Mouse (Mus musculus): ENCODE data around the gene Gng12. TPM values are rescaled to one million over a fixed set of nuclear protein-coding genes. Genes with fewer than 3 reads are reported as not detected.
"Not testable (repeated sequence)": the region's sequence is repeated elsewhere in the genome, so short reads cannot be mapped to it uniquely, and the experiment has no call there.

Gng12 gene
- polyA plus RNA-seq, 1 experiment from 2014 or later = 50.3 TPM

DNA sequence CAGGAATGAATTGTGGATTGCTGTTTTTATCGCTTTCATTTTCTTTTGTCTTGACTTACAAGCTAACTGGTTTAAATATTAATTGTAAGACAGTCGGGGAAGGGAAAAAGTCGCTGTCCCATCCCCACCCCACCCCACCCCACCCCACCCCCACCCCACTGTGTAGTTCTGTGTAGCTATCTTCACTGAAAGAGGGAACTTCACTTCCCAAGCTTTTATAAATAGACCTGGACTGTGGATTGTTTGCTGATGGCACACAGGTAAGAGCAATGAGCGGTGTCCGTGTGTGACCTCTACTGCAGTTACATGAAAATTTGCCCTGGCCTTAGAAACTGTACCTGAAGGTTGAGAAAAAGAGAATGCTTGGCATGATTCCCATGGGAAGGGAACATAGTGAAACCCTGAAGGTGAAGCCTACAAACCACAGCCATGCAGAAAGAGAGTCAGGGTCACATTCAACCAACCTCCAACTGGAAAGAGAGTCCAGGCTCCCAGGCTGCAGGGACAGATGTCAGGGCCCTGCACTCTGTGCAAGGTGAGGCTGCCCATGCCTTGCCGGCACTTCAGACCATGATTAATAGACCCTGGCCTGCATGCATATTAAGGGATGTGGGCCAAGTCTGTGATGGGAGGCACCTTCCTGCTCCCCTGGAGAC lies 117.2 kb downstream of the Gng12 start:
- H3K27ac ChIP-seq (replicated peaks) = no peak overlapping the region
- DNase-seq (ENCODE audit: low spot score) = no peak
- no peaks in the 10 kb centered on the region for H3K36me3 ChIP-seq
- H3K27me3 ChIP-seq (ENCODE audit: low read depth, poor library complexity, severe bottlenecking) = no peaks in the 10 kb centered on the region
- peaks cover 4% of the 10 kb centered on the region; the same call in 1 of the 2 replicates for H3K4me1 ChIP-seq
- H3K9me3 ChIP-seq (replicated peaks) = no peaks in the 10 kb centered on the region
- WGBS = 93% methylated on average over 6 of the region's 6 CpGs
- no peak overlapping the region for H3K4me3 ChIP-seq

DNA sequence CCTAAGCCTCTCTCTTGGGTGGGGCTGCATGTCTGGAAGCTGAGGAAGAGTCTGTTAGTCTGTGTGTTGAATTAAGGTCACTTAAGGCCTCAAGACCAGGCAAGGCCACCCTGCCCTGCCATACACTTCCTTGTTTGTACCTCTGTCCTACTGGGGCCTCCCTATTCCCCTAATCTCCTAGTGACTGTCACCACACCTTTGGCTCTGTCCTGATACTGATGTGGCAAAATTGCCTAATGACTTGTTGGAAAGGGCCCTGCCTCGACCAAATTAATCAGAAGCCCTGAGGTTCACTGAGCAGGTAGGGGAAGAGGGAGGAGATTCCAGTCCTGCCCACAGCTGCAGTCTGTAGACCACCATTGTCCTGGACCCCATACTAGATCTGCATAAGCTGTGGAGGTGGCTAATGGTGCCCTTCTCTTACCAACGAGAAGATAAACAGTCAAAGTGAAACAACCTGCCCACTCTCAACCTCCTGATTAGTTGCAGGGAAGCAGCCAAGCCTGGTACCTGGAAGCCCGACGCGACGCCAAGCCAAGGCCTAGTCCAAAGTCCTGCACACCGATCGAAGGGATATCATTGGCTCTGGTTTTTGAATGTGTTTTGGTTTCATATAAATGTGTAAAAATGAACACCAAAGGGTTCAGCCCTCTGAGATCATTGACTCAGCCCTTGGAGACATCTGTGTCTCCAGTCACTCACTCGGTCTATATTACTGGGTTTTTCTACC lies 117.9 kb downstream of the Gng12 start:
- DNase-seq (ENCODE audit: low spot score) = no peak
- Histone ChIP-seq H3K9me3 (replicated peaks) (no peaks in the 10 kb centered on the region), H3K4me3 (no peak overlapping the region)

DNA sequence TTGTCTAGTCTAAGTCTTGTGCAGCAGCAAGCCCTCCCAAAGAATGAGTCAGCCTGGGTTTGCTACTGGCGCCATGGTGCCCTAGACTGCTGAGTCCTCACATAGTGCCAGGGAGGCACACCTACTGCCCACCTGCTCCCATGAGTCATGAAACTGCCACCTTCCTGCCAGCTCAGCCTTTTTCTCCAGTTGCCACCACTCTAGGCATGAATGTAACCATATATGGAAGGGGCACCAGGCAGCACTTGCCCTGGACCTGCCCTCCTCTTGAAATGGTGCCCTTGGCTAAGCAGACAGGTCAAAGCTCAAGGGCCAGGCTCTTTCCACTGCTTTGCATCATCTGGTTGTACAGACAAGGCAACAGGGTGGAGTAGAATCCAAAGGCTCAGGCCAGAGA lies 118.5 kb downstream of the Gng12 start:
- DNase-seq (ENCODE audit: low spot score) = no peak
- H3K9me3 ChIP-seq (replicated peaks) = no peaks in the 10 kb centered on the region

More for the DNA sequence above, 117.9 kb downstream of the Gng12 start:
- Histone ChIP-seq H3K27me3 (ENCODE audit: low read depth, poor library complexity, severe bottlenecking) (no peaks in the 10 kb centered on the region), H3K4me1 (peaks cover 4% of the 10 kb centered on the region; the same call in 1 of the 2 replicates), H3K27ac (replicated peaks) (no peak overlapping the region), H3K36me3 (no peaks in the 10 kb centered on the region)
- 89% methylated on average over 9 of the region's 9 CpGs for WGBS

DNA sequence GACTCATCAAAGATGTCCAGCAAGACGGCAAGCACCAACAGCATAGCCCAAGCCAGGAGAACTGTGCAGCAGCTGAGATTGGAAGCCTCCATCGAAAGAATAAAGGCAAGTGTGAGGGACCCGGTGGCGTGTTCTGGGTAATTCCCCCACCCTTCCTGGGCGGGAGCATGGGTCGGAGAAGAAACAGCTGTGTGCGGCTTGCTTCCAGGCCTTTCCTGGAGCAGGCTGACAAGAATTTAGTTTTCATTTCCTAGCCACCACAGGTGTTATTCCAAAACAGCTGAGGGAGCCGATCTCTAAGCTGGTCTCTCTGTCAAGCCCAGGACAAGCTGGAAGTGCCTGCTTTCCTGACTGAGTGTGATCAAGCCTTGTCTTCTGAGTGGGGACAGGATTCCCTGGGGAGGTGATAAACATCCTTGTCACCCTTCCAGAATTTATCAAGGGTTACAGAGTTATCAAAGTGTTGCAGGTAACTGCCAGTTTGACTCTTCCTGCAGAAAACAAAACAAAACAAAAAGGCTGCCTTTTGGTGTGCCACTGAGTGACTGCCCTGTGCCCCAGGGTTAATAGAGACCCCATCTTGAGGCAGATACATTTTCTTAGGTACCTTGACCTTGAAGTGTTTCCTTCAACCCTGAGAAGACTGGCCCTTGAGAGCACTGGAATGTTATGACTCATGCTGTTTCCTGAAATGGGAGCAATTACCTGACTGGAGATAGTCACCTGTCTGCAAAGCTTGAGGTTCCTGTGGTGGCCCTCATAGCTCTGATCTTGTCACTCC lies 119.7 kb downstream of the Gng12 start:
- H3K36me3 ChIP-seq = no peaks in the 10 kb centered on the region
- H3K9me3 ChIP-seq (replicated peaks) = no peaks in the 10 kb centered on the region
- H3K27ac ChIP-seq (replicated peaks) = no peak overlapping the region
- WGBS = 87% methylated on average over 8 of the region's 8 CpGs
- H3K4me3 ChIP-seq = no peak overlapping the region
- no peaks in the 10 kb centered on the region for H3K27me3 ChIP-seq (ENCODE audit: low read depth, poor library complexity, severe bottlenecking)
- no peaks in the 10 kb centered on the region for H3K4me1 ChIP-seq
- DNase-seq (ENCODE audit: low spot score) = no peak

More for the DNA sequence above, 118.5 kb downstream of the Gng12 start:
- WGBS = 90% methylated on average over 1 of the region's 1 CpGs
- H3K36me3 ChIP-seq = no peaks in the 10 kb centered on the region
- H3K27ac ChIP-seq (replicated peaks) = no peak overlapping the region
- no peaks in the 10 kb centered on the region for H3K27me3 ChIP-seq (ENCODE audit: low read depth, poor library complexity, severe bottlenecking)
- peaks cover 4% of the 10 kb centered on the region; the same call in 1 of the 2 replicates for H3K4me1 ChIP-seq
- H3K4me3 ChIP-seq = no peak overlapping the region

DNA sequence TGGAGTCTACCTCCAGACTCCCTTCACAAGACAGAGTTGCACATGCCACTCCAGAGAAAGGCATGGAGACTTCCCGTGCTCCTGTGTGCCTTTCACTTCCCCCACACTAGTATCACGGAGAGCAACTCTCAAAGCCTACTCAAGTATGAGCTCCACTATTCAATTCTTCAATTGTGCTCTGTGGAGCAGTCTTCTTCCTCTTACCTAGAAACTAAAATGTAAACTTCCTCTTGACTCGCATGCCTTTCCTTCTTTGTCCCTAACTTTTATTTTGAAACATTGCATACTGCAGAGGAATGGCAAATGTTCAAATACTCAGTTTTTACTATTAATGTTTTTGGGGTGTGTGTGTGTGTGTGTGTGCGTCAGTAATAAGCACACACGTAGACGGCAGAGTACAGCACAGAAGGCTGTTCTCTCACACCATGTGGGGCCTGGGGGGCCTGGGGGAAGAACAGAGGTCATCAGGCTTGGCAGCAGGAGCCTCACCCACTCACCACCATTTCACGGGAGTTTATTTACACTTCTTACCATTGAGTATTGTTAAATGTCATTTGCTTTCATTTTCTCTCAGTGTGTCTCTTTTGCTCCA lies 120.4 kb downstream of the Gng12 start:
- H3K36me3 ChIP-seq = no peaks in the 10 kb centered on the region
- WGBS = 81% methylated on average over 7 of the region's 7 CpGs
- no peak overlapping the region for H3K4me3 ChIP-seq
- no peaks in the 10 kb centered on the region for H3K4me1 ChIP-seq
- DNase-seq (ENCODE audit: low spot score) = no peak
- H3K27ac ChIP-seq (replicated peaks) = no peak overlapping the region
- no peaks in the 10 kb centered on the region for H3K9me3 ChIP-seq (replicated peaks)
- H3K27me3 ChIP-seq (ENCODE audit: low read depth, poor library complexity, severe bottlenecking) = no peaks in the 10 kb centered on the region

DNA sequence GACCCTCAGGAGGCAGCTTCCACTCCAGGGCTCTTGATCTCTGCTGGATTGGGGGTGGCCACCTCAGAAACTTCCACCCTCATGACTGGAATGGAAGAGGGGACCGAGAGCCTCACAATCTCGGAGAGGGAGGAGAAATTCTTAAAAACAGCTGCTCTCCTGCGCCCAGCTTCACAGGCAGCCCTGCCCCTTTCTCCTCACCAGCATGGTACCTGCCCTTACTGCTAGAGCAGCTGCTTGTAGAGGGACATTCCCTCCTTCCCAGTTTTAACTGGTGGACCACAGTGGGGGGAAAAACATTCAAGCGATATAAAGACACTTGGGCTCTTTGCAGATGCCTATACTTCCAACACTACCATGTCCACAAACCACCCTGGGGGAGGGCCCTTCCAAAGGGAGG lies 122.2 kb downstream of the Gng12 start:
- no peak for DNase-seq (ENCODE audit: low spot score)
- Histone ChIP-seq H3K27ac (replicated peaks) (no peak overlapping the region), H3K36me3 (no peaks in the 10 kb centered on the region), H3K27me3 (ENCODE audit: low read depth, poor library complexity, severe bottlenecking) (no peaks in the 10 kb centered on the region), H3K4me3 (no peak overlapping the region), H3K4me1 (no peaks in the 10 kb centered on the region), H3K9me3 (replicated peaks) (no peaks in the 10 kb centered on the region)
- 72% methylated on average over 4 of the region's 4 CpGs for WGBS

DNA sequence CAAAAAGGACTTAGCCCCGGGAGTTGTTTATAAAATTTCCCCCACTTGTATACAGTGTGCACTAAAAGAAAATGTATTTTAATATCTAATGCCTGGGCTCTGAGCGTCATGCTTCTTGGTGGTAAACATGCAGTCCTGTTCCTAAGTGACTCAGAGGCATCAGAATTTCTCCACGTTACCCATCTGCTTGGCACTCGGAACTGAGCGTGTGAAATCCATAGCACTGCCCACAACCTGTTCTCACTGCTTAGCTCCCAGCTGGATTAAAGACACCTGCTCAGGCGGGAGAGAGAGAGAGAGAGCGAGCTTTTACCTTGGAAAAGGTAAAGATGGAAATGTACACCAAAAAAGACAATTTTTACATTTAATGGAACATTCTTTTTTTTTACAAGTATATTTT lies 122.8 kb downstream of the Gng12 start:
- H3K4me1 ChIP-seq; DNase-seq (ENCODE audit: low spot score); H3K27ac ChIP-seq (replicated peaks); H3K36me3 ChIP-seq; H3K4me3 ChIP-seq; H3K9me3 ChIP-seq (replicated peaks); H3K27me3 ChIP-seq (ENCODE audit: low read depth, poor library complexity, severe bottlenecking): not testable (repeated sequence)
- 87% methylated on average over 7 of the region's 7 CpGs for WGBS

DNA sequence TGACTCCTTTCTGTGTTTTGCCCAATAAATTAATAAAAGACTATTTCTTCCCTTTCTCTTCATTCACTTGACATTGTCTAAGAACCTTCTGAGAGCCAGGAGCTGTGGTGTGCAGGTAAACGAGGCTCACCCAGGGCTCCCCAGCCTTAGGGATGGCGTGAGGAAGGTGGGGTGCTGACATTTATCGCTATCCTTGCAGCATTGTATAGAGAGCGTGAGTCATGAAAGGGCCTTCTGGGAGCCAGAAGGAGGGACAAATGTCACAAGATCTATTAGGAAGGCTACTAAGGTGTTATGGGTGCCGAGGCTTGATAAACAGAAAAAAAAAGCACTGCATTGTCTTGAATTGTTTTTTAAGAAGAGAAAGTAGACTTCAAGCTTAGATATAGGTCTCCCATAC lies 125.1 kb downstream of the Gng12 start:
- Histone ChIP-seq H3K27me3 (ENCODE audit: low read depth, poor library complexity, severe bottlenecking) (no peaks in the 10 kb centered on the region), H3K36me3 (no peaks in the 10 kb centered on the region), H3K27ac (replicated peaks) (no peak overlapping the region), H3K9me3 (replicated peaks) (no peaks in the 10 kb centered on the region), H3K4me3 (no peak overlapping the region), H3K4me1 (no peaks in the 10 kb centered on the region)
- 86% methylated on average over 5 of the region's 5 CpGs for WGBS
- DNase-seq (ENCODE audit: low spot score) = no peak

DNA sequence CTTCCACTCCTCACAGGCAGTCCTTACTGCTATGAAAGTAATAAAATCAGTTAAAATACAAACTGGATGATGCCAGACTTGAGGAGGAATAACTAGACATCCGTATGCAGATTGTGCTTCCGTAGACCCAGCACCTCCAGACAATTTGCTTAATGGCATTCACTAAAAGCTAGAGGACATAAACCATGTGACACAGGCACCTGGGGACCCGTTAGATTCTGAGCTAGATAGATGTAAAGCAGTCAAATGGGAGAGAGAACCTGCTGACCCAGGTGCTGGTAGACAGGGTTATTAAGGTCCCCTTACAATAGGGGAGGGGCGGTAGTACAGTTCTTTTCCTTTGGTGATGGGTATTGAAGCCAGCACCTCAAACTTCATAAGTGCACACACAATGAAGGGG lies 127.5 kb downstream of the Gng12 start:
- peaks cover 20% of the 10 kb centered on the region for H3K27me3 ChIP-seq (ENCODE audit: low read depth, poor library complexity, severe bottlenecking)
- no peaks in the 10 kb centered on the region for H3K36me3 ChIP-seq
- H3K4me3 ChIP-seq = no peak overlapping the region
- WGBS = 85% methylated on average over 4 of the region's 4 CpGs
- no peaks in the 10 kb centered on the region for H3K9me3 ChIP-seq (replicated peaks)
- H3K27ac ChIP-seq (replicated peaks) = no peak overlapping the region
- no peak for DNase-seq (ENCODE audit: low spot score)
- H3K4me1 ChIP-seq = no peaks in the 10 kb centered on the region

DNA sequence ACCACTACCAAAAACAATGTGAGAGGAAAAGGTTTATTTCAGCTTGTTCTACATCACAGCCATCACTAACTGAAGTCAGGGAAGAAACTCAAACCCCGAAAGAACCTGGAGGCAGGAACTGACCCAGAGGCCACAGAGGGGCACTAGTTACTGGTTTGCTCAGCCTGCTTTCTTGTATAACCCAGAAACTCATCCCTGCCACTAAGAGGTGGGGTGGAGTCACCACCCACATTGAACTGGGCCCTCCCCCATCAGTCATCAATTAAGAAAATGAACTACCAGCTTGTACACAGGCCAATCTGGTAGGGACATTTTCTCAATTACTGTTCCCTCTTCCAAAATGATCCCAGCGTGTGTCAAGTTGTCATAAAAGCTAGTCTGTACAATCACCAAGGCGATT lies 130.5 kb downstream of the Gng12 start:
- WGBS = 76% methylated on average over 3 of the region's 3 CpGs
- H3K27ac ChIP-seq (replicated peaks) = no peak overlapping the region
- H3K27me3 ChIP-seq (ENCODE audit: low read depth, poor library complexity, severe bottlenecking) = peaks cover 46% of the 10 kb centered on the region
- peaks cover 17% of the 10 kb centered on the region for H3K4me1 ChIP-seq
- H3K36me3 ChIP-seq = no peaks in the 10 kb centered on the region
- no peaks in the 10 kb centered on the region for H3K9me3 ChIP-seq (replicated peaks)
- DNase-seq (ENCODE audit: low spot score) = no peak
- H3K4me3 ChIP-seq = no peak overlapping the region

DNA sequence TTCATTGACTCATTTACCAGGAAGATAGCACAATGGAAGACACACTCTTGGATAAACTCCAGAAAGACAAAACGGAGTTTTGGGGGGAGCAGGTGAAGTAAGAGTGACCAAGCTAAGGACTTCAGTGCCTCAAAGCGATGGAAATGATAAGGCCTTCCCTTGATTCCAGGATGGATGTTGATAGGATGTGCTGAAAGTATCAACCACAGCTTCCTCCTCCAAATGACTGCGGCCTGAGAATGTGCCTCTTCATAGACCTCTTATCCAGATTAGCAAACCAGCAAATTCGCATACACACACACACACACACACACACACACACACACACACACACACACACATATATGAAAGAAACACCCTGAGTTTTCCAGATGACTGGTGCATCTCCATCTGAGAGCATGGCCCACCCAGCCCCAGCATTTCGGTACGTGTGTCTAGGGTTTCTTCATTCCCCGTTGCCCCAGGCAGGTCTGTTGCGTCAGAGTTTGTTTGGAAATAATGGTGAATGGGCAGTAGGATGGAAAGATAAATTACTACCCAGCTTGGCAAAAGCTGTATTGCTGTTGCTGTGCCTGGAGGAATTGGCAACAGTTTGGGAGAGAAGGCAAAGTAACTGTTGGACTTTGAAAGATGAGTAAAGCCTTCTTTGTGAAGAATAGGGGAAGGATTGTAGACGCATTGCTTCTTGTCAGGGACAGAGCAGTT lies 131.4 kb downstream of the Gng12 start:
- Histone ChIP-seq H3K27ac (replicated peaks) (no peak overlapping the region), H3K4me3 (no peak overlapping the region), H3K4me1 (peaks cover 17% of the 10 kb centered on the region), H3K36me3 (no peaks in the 10 kb centered on the region), H3K9me3 (replicated peaks) (no peaks in the 10 kb centered on the region), H3K27me3 (ENCODE audit: low read depth, poor library complexity, severe bottlenecking) (peaks cover 52% of the 10 kb centered on the region)
- DNase-seq (ENCODE audit: low spot score) = no peak
- WGBS = 86% methylated on average over 9 of the region's 9 CpGs

DNA sequence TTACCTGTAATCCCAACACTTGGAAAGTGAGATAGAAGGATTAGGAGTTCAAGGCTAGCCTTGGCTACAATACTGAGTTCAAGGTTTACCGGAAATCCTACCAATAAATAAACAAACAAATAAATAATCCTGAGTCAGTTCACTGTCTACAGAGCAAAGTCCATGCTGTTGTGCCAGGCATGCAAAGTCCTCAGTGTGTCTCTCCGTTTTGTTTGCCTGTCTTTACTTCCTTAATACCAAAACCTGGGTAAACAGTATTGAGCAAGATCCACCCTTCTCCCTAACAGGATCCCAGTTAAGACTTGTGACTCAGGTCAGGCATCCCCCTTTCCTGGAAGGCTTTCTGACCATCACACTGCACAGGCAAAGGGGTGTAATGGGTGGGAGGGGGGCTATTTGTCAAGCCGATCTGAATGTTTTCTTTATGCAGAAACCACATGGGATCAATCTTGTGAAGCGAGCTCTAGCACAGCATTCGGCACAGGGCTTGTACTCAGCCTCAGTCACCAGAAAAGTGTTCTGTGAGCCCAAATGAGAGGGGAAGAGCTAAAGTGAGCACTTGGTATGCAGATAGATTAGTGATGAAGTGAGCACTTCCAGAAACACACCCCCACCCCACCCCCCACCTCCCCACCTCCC lies 133.2 kb downstream of the Gng12 start:
- 31% methylated on average over 5 of the region's 5 CpGs for WGBS
- H3K27ac ChIP-seq (replicated peaks) = no peak overlapping the region
- no peak for DNase-seq (ENCODE audit: low spot score)
- peaks cover 23% of the 10 kb centered on the region for H3K4me1 ChIP-seq
- no peaks in the 10 kb centered on the region for H3K9me3 ChIP-seq (replicated peaks)
- H3K36me3 ChIP-seq = no peaks in the 10 kb centered on the region
- peaks cover 64% of the 10 kb centered on the region for H3K27me3 ChIP-seq (ENCODE audit: low read depth, poor library complexity, severe bottlenecking)
- no peak overlapping the region for H3K4me3 ChIP-seq

Data from midbrain, embryonic 10.5 days (tissue).